Mouse (Mus musculus): ENCODE results near the gene Adarb2. TPM values are rescaled to one million over a fixed set of nuclear protein-coding genes. Genes with fewer than 3 reads are reported as not detected.

Gene Adarb2
- polyA plus RNA-seq, 1 experiment, result not detected

- Histone ChIP-seq H3K4me1 (ENCODE audit: control insufficient read depth, insufficient read depth, low read length) (no peaks in the 10 kb centered on the region), H3K36me3 (ENCODE audit: control insufficient read depth, insufficient read depth, low read length) (no peaks in the 10 kb centered on the region), H3K4me3 (ENCODE audit: insufficient read depth, low read depth, low read length) (no peak overlapping the region), H3K27me3 (replicated peaks; ENCODE audit: control insufficient read depth, insufficient read depth, low read length) (no peaks in the 10 kb centered on the region), H3K27ac (ENCODE audit: insufficient read depth, low read depth, low read length) (no peak overlapping the region)
- WGBS, result 51% methylated on average over 4 of the region's 4 CpGs
- DNase-seq, result no peak
- TF ChIP-seq POLR2A (IDR thresholded peaks at IDR 0.05; ENCODE audit: low read depth, low read length) (no peak), CTCF (conservative IDR thresholded peaks at IDR 0.05; ENCODE audit: insufficient read depth, insufficient read length, low read depth, low read length) (no peak)
Measured at GRCm38 (mm10) chr13:8334580-8334979, 131.9 kb downstream of the Adarb2 start.

DNA sequence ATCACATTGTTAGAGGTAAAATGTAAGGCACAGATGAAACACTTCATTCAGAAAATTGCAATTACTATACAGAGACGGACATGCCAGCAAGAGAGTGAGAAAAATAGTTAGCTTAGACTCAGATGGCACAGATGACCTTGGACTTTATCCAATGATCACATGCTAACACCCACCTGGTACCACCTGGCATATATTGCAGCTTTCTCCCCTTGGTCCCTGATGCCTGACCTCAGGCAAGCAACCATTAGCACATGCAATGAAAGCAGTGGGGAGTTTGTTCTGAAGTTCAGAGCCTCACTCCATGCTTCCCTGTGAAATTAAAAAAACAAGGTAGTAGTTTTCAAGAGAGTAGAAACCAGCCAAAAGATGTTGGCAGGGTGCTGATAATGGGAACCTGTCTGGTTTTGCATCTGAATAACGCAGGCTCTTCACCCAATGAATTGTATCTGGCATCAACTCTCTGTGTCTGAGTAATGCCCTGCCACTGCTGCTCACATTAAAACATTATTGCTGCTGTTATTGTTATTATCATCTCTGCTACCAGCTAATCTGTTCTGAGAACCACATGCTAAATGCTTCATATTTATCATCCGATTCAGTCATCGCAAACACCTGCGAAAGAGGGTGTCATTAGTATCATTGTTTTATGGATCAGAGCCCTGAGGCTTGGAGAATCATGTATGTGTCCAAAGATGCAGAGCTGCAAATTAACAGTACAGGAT is 138.6 kb downstream of the Adarb2 start:
- H3K4me1 ChIP-seq (ENCODE audit: control insufficient read depth, insufficient read depth, low read length), result no peaks in the 10 kb centered on the region
- WGBS, result 82% methylated on average over 5 of the region's 5 CpGs
- H3K4me3 ChIP-seq (ENCODE audit: insufficient read depth, low read depth, low read length), result no peak overlapping the region
- no peak for DNase-seq
- TF ChIP-seq CTCF (conservative IDR thresholded peaks at IDR 0.05; ENCODE audit: insufficient read depth, insufficient read length, low read depth, low read length) (no peak), POLR2A (IDR thresholded peaks at IDR 0.05; ENCODE audit: low read depth, low read length) (no peak)
- H3K36me3 ChIP-seq (ENCODE audit: control insufficient read depth, insufficient read depth, low read length), result no peaks in the 10 kb centered on the region
- no peaks in the 10 kb centered on the region for H3K27me3 ChIP-seq (replicated peaks; ENCODE audit: control insufficient read depth, insufficient read depth, low read length)
- H3K27ac ChIP-seq (ENCODE audit: insufficient read depth, low read depth, low read length), result no peak overlapping the region

DNA sequence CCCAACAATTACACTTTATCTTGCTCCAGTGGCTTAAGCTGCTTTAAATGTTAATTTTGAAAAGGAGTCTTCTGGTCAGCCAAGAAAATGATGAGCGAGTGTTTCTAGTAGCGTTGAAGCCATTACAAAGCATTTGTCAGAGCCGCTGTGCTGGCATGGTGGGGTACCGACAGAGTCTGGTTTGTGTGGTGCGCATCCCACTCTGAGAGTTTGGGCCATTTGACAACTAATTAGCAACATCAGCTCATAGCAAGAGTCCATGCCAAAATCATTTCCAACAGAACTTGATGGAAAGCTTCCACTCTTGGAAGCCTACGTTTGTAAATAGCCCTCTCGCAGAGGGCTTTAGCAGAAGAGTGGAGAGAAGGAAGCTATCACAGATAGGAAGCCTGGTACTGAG is 144.5 kb downstream of the Adarb2 start:
- Histone ChIP-seq H3K27me3 (replicated peaks; ENCODE audit: control insufficient read depth, insufficient read depth, low read length) (no peaks in the 10 kb centered on the region), H3K4me1 (ENCODE audit: control insufficient read depth, insufficient read depth, low read length) (no peaks in the 10 kb centered on the region), H3K27ac (ENCODE audit: insufficient read depth, low read depth, low read length) (no peak overlapping the region), H3K36me3 (ENCODE audit: control insufficient read depth, insufficient read depth, low read length) (no peaks in the 10 kb centered on the region), H3K4me3 (ENCODE audit: insufficient read depth, low read depth, low read length) (no peak overlapping the region)
- WGBS, result 93% methylated on average over 7 of the region's 7 CpGs
- DNase-seq, result no peak
- TF ChIP-seq POLR2A (IDR thresholded peaks at IDR 0.05; ENCODE audit: low read depth, low read length), result no peak
- no peak for TF ChIP-seq CTCF (conservative IDR thresholded peaks at IDR 0.05; ENCODE audit: insufficient read depth, insufficient read length, low read depth, low read length)

- no peaks in the 10 kb centered on the region for H3K36me3 ChIP-seq (ENCODE audit: control insufficient read depth, insufficient read depth, low read length)
- no peaks in the 10 kb centered on the region for H3K27me3 ChIP-seq (replicated peaks; ENCODE audit: control insufficient read depth, insufficient read depth, low read length)
- H3K4me3 ChIP-seq (ENCODE audit: insufficient read depth, low read depth, low read length), result no peak overlapping the region
- no peaks in the 10 kb centered on the region for H3K4me1 ChIP-seq (ENCODE audit: control insufficient read depth, insufficient read depth, low read length)
- no peak for TF ChIP-seq POLR2A (IDR thresholded peaks at IDR 0.05; ENCODE audit: low read depth, low read length)
- no peak for TF ChIP-seq CTCF (conservative IDR thresholded peaks at IDR 0.05; ENCODE audit: insufficient read depth, insufficient read length, low read depth, low read length)
- no peak for DNase-seq
- H3K27ac ChIP-seq (ENCODE audit: insufficient read depth, low read depth, low read length), result no peak overlapping the region
Measured at GRCm38 (mm10) chr13:8352341-8352740, 149.7 kb downstream of the Adarb2 start.

- Histone ChIP-seq H3K4me1 (ENCODE audit: control insufficient read depth, insufficient read depth, low read length) (no peaks in the 10 kb centered on the region), H3K27ac (ENCODE audit: insufficient read depth, low read depth, low read length) (no peak overlapping the region), H3K4me3 (ENCODE audit: insufficient read depth, low read depth, low read length) (no peak overlapping the region), H3K36me3 (ENCODE audit: control insufficient read depth, insufficient read depth, low read length) (no peaks in the 10 kb centered on the region), H3K27me3 (replicated peaks; ENCODE audit: control insufficient read depth, insufficient read depth, low read length) (no peaks in the 10 kb centered on the region)
- DNase-seq, result no peak
- TF ChIP-seq POLR2A (IDR thresholded peaks at IDR 0.05; ENCODE audit: low read depth, low read length) (no peak), CTCF (conservative IDR thresholded peaks at IDR 0.05; ENCODE audit: insufficient read depth, insufficient read length, low read depth, low read length) (no peak)
Measured at GRCm38 (mm10) chr13:8352952-8353351, 150.3 kb downstream of the Adarb2 start.

DNA sequence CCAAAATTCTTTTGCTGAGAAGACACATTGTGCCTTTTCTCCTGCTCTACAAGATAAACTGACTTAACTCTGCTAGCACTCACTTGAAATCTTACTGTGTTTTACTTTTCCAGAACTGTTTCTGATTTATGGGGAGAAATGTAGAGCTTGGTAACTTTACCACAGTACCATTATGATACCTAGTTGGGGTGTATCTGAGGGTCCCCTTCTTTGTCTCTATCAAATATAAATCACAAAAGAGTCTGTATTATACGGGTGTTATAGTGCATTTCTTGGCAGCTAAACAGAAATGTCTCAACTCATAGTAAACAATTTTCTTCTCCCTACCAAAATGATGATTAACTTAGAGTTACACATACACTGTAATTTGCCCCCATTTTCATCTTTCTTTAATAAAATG is 162.9 kb downstream of the Adarb2 start:
- WGBS, result 77% methylated on average over 1 of the region's 1 CpGs
- no peaks in the 10 kb centered on the region for H3K36me3 ChIP-seq (ENCODE audit: control insufficient read depth, insufficient read depth, low read length)
- no peak for TF ChIP-seq CTCF (conservative IDR thresholded peaks at IDR 0.05; ENCODE audit: insufficient read depth, insufficient read length, low read depth, low read length)
- TF ChIP-seq POLR2A (IDR thresholded peaks at IDR 0.05; ENCODE audit: low read depth, low read length), result no peak
- H3K4me1 ChIP-seq (ENCODE audit: control insufficient read depth, insufficient read depth, low read length), result no peaks in the 10 kb centered on the region
- DNase-seq, result no peak
- no peaks in the 10 kb centered on the region for H3K27me3 ChIP-seq (replicated peaks; ENCODE audit: control insufficient read depth, insufficient read depth, low read length)
- no peak overlapping the region for H3K4me3 ChIP-seq (ENCODE audit: insufficient read depth, low read depth, low read length)
- H3K27ac ChIP-seq (ENCODE audit: insufficient read depth, low read depth, low read length), result no peak overlapping the region

DNA sequence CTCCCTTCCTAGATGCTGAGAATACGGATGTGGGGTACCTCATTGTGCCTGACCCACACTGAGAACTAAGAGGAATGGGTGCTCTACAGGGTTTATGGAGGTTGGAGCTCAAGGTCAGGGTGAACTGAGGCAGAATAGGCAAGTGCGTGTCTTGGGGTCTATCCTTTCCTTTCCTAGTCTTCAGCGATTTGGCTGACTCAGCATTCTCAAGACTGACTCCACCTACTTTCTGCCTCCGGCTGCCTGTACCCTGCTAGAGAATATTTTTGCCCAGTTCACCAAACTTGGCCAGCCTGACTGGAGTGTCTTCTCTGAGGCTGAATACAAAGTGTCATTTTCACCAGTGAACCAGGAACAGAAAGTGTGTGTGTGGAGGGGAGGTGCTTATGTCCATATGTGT is 163.4 kb downstream of the Adarb2 start:
- WGBS, result 77% methylated on average over 4 of the region's 4 CpGs
- Histone ChIP-seq H3K36me3 (ENCODE audit: control insufficient read depth, insufficient read depth, low read length) (no peaks in the 10 kb centered on the region), H3K4me3 (ENCODE audit: insufficient read depth, low read depth, low read length) (no peak overlapping the region), H3K4me1 (ENCODE audit: control insufficient read depth, insufficient read depth, low read length) (no peaks in the 10 kb centered on the region), H3K27me3 (replicated peaks; ENCODE audit: control insufficient read depth, insufficient read depth, low read length) (no peaks in the 10 kb centered on the region), H3K27ac (ENCODE audit: insufficient read depth, low read depth, low read length) (no peak overlapping the region)
- no peak for TF ChIP-seq POLR2A (IDR thresholded peaks at IDR 0.05; ENCODE audit: low read depth, low read length)
- TF ChIP-seq CTCF (conservative IDR thresholded peaks at IDR 0.05; ENCODE audit: insufficient read depth, insufficient read length, low read depth, low read length), result no peak
- DNase-seq, result no peak
